Mouse (Mus musculus) spleen, adult 2 months (tissue): Measurements from ENCODE around the gene Tacc2.

ENCODE experiments used
- CTCF ChIP-seq: fragments of 200-500 bp; IDR thresholded peaks from 2 replicates; pipeline ENCODE4 v1.5.1; 2011; ENCODE audit warnings: mild to moderate bottlenecking, inconsistent platforms; ENCODE audit not compliant: insufficient read depth, insufficient read length, insufficient replicate concordance; ENCODE audit errors: extremely low read depth
- POLR2A ChIP-seq: fragments of 200-500 bp; IDR thresholded peaks from 2 replicates; pipeline ENCODE4 v1.6.1; 2011; ENCODE audit warnings: low read depth, low read length, inconsistent platforms

- TF ChIP-seq CTCF (no peak), POLR2A (no peak)
Measured at GRCm38 (mm10) chr7:130711851-130712250, 134.6 kb downstream of the Tacc2 start.
